Mouse (Mus musculus): ENCODE results near the gene Rgs19.

GRCm38 (mm10) chr2:181657441-181657840, 36.3 kb downstream of the Rgs19 start:
- TF ChIP-seq CTCF (IDR thresholded peaks at IDR 0.05; ENCODE audit: borderline replicate concordance, control insufficient read depth, extremely low read depth, insufficient read depth, low read length, poor library complexity) (no peak), POLR2A (IDR thresholded peaks at IDR 0.05; ENCODE audit: control insufficient read depth, extremely low read depth, insufficient read depth, low read length, poor library complexity) (no peak)

Data from thymus, adult 2 months (tissue).